Mouse (Mus musculus): ENCODE data around the gene Ppp1r16b.

- TF ChIP-seq CTCF (IDR thresholded peaks at IDR 0.05; ENCODE audit: low read depth, low read length) (no peak), POLR2A (IDR thresholded peaks at IDR 0.05; ENCODE audit: extremely low read depth, insufficient read depth, low read length) (no peak)
These were observed 16.5 kb downstream of the Ppp1r16b start for GRCm38 (mm10) chr2:158681714-158682113.
